Mouse (Mus musculus): ENCODE data around the gene Klhl18.

- TF ChIP-seq CTCF (IDR thresholded peaks at IDR 0.05) (no peak), EP300 (IDR thresholded peaks at IDR 0.05) (no peak)
These were observed 40.5 kb downstream of the Klhl18 start for GRCm38 (mm10) chr9:110436041-110436440.

Data from lung, postnatal 0 days (tissue).